In the genomic region with DNA sequence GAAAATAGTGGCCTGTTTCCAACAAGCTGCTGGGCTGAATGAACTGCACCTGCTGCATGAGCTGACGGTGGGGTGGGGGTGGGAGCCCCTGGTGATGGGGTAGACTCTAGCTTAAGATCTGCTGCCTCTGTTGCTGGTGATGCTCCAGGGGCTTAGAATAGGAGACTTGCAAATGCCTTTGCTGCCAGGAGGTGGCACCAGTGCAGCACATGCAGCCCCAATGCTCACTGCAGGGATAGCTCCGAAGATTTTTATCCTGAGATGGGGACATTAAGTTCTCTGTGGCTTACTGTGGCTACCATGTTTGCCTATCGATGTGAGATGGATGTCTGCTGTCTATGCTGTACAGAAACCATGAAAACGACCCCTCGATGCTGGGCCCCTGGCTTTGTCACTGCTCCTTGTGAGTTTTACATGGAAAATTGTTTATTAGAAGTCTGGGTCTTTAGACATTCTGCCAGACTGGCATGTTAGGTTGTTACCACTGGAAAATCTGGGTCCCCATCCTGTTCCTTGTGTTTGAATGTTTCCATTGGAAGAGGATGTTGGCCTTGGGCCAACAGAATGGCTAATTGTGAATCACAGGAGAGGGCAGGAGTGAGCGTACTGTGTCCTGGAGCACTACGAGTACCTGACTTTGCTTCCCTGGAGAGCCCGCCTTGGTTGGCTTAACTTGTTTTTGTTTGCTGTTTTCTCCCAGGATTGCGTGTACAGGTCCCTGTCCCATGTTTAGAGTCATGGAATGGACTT, we compare ENCODE assay signal across 9 mouse cellular contexts.
DNase-seq lines count a peak whose midpoint lies in the region; ATAC-seq and TF ChIP-seq lines count a peak whose summit lies in the region.
"Had no signal": no experiment of that assay in that cellular context is flagged by ENCODE, and none has a peak within 500 bp of the region (broad histone marks: within the 10 kb centered on the region; RNA-seq: fewer than 3 reads in every experiment).

No protein-coding gene starts in this region.

- H3K4me3 ChIP-seq in heart, embryonic 11.5 days (ENCODE audit: low read depth, low read length), result no peak overlapping the region
- no peak overlapping the region for H3K4me3 ChIP-seq in embryonic fibroblast, embryonic 13.5 days (ENCODE audit: insufficient read depth, low read length)
- H3K4me3 ChIP-seq in hindbrain, embryonic 15.5 days, result no peak overlapping the region
- no peak overlapping the region for H3K4me3 ChIP-seq in neural tube, embryonic 14.5 days (ENCODE audit: low read depth, low read length)
- H3K4me3 ChIP-seq: lung, embryonic 15.5 days had no signal

- peak; percentile 45 to 50 for DNase-seq in heart, postnatal 10 days
- peak; percentile 59 for DNase-seq in adrenal gland, adult 2 months
- peak; percentile 49 to 63 for DNase-seq in left cerebral cortex, postnatal 36 days (ENCODE audit: low spot score in 2 of 2)

- H3K4me1 ChIP-seq in heart, embryonic 11.5 days (ENCODE audit: control insufficient read depth, insufficient read depth, low read length), result peaks cover 11% of the 10 kb centered on the region
- no peaks in the 10 kb centered on the region for H3K4me1 ChIP-seq in embryonic fibroblast, embryonic 13.5 days (ENCODE audit: control insufficient read depth, insufficient read depth, low read length)
- no peaks in the 10 kb centered on the region for H3K4me1 ChIP-seq in hindbrain, embryonic 15.5 days (replicated peaks)
- no peaks in the 10 kb centered on the region for H3K4me1 ChIP-seq in neural tube, embryonic 14.5 days (ENCODE audit: control insufficient read depth, insufficient read depth, low read length)

- no peaks in the 10 kb centered on the region for H3K27me3 ChIP-seq in heart, embryonic 11.5 days (ENCODE audit: control insufficient read depth, insufficient read depth, low read length)
- no peaks in the 10 kb centered on the region; the same call in 1 of the 2 replicates for H3K27me3 ChIP-seq in hindbrain, embryonic 15.5 days
- peaks cover 2% of the 10 kb centered on the region; the same call in 1 of the 2 replicates for H3K27me3 ChIP-seq in neural tube, embryonic 14.5 days (ENCODE audit: control insufficient read depth, insufficient read depth, low read length)
- H3K27me3 ChIP-seq: lung, embryonic 15.5 days had no signal

- peak; percentile 88 for TF ChIP-seq CTCF in embryonic fibroblast, embryonic 13.5 days (IDR thresholded peaks at IDR 0.05; ENCODE audit: borderline replicate concordance, insufficient read depth, low read length)

- no peaks in the 10 kb centered on the region for H3K9me3 ChIP-seq in heart, embryonic 11.5 days (replicated peaks; ENCODE audit: control insufficient read depth, low read length)
- H3K9me3 ChIP-seq in hindbrain, embryonic 15.5 days, result no peaks in the 10 kb centered on the region
- H3K9me3 ChIP-seq in neural tube, embryonic 14.5 days (ENCODE audit: control insufficient read depth, low read length), result no peaks in the 10 kb centered on the region
- H3K9me3 ChIP-seq: lung, embryonic 15.5 days had no signal

- ATAC-seq in heart, embryonic 11.5 days (replicated peaks; ENCODE audit: insufficient number of reproducible peaks, low FRiP score, low TSS enrichment), result no peak
- peak; percentile 69 for ATAC-seq in hindbrain, embryonic 15.5 days (ENCODE audit: low FRiP score, low read depth)
- ATAC-seq in neural tube, embryonic 14.5 days (ENCODE audit: low read depth), result peak; percentile 68; the same call in 1 of the 2 replicates
- ATAC-seq in monocyte, adult 5-6 weeks (replicated peaks; ENCODE audit: insufficient number of reproducible peaks, low FRiP score, low TSS enrichment, poor library complexity, severe bottlenecking), result no peak

- H3K4me2 ChIP-seq in heart, embryonic 11.5 days, result no peak overlapping the region
- no peak overlapping the region for H3K4me2 ChIP-seq in hindbrain, embryonic 15.5 days
- no peak overlapping the region for H3K4me2 ChIP-seq in neural tube, embryonic 14.5 days (ENCODE audit: low read depth, low read length)
- H3K4me2 ChIP-seq: lung, embryonic 15.5 days had no signal

- TF ChIP-seq POLR2A in embryonic fibroblast, embryonic 13.5 days (IDR thresholded peaks at IDR 0.05; ENCODE audit: low read depth, low read length), result no peak

- intact Hi-C loops in heart, postnatal 10 days (cut with DNase I), result no loop called here
- intact Hi-C loops in left cerebral cortex, postnatal 36 days (cut with DNase I), result no loop called here

- H3K36me3 ChIP-seq in heart, embryonic 11.5 days (ENCODE audit: control insufficient read depth, insufficient read depth, low read length), result peaks cover 2% of the 10 kb centered on the region; the same call in 1 of the 2 replicates
- H3K36me3 ChIP-seq in hindbrain, embryonic 15.5 days, result no peaks in the 10 kb centered on the region
- no peaks in the 10 kb centered on the region for H3K36me3 ChIP-seq in neural tube, embryonic 14.5 days (ENCODE audit: control insufficient read depth, insufficient read depth, low read length)

- no peak overlapping the region for H3K27ac ChIP-seq in heart, embryonic 11.5 days (ENCODE audit: low read depth, low read length)
- H3K27ac ChIP-seq in embryonic fibroblast, embryonic 13.5 days (ENCODE audit: insufficient read depth, low read length), result no peak overlapping the region
- H3K27ac ChIP-seq in hindbrain, embryonic 15.5 days (replicated peaks), result no peak overlapping the region
- no peak overlapping the region for H3K27ac ChIP-seq in neural tube, embryonic 14.5 days (ENCODE audit: low read depth, low read length)
- H3K27ac ChIP-seq: lung, embryonic 15.5 days had no signal

- WGBS in heart, embryonic 11.5 days (ENCODE audit: insufficient replicate concordance), result 56% methylated on average over 9 of the region's 9 CpGs
- WGBS in hindbrain, embryonic 15.5 days, result 57% methylated on average over 9 of the region's 9 CpGs
- 61% methylated on average over 9 of the region's 9 CpGs for WGBS in neural tube, embryonic 14.5 days

- H3K9ac ChIP-seq in heart, embryonic 11.5 days (ENCODE audit: low read depth, low read length), result no peak overlapping the region
- H3K9ac ChIP-seq in hindbrain, embryonic 15.5 days, result no peak overlapping the region
- no peak overlapping the region for H3K9ac ChIP-seq in neural tube, embryonic 14.5 days (replicated peaks; ENCODE audit: low read depth, low read length)
- H3K9ac ChIP-seq: lung, embryonic 15.5 days had no signal

Comparison
In these comparisons a context has a peak if more than half of its experiments do, and no peak if none do; other contexts are left out.
1. ATAC-seq: peak in hindbrain, embryonic 15.5 days (single experiment) and neural tube, embryonic 14.5 days (single experiment); none in heart, embryonic 11.5 days (single experiment) and monocyte, adult 5-6 weeks (single experiment).
2. Peak in every context shown above with its lines, with median percentiles within 50 percentile points of each other: DNase-seq.